Mouse (Mus musculus): Measurements from ENCODE around the gene Epb41l2. TPM values are rescaled to one million over a fixed set of nuclear protein-coding genes. Genes with fewer than 3 reads are reported as not detected.

The Epb41l2 gene
- polyA plus RNA-seq, 1 experiment from 2014 or later, result 33.8 TPM

- 68% methylated on average over 4 of the region's 4 CpGs for WGBS
- no peak overlapping the region for H3K27ac ChIP-seq
- H3K9me3 ChIP-seq, result no peaks in the 10 kb centered on the region
- no peaks in the 10 kb centered on the region for H3K27me3 ChIP-seq (ENCODE audit: insufficient read depth, poor library complexity, severe bottlenecking)
- no peak for DNase-seq (ENCODE audit: low spot score)
- peaks cover 10% of the 10 kb centered on the region; the same call in 1 of the 2 replicates for H3K36me3 ChIP-seq
- no peak overlapping the region for H3K4me3 ChIP-seq
- H3K4me1 ChIP-seq (replicated peaks), result peaks cover 10% of the 10 kb centered on the region; the same call in 1 of the 2 replicates
These were observed 89.1 kb downstream of the Epb41l2 start for GRCm38 (mm10) chr10:25448676-25449075.

- H3K27me3 ChIP-seq (ENCODE audit: insufficient read depth, poor library complexity, severe bottlenecking), result no peaks in the 10 kb centered on the region
- WGBS, result 54% methylated on average over 11 of the region's 11 CpGs
- no peak for DNase-seq (ENCODE audit: low spot score)
- peak overlapping the region; percentile 35 for H3K27ac ChIP-seq
- H3K4me3 ChIP-seq, result no peak overlapping the region
- H3K36me3 ChIP-seq, result peaks cover 3% of the 10 kb centered on the region; the same call in 1 of the 2 replicates
- peaks cover 10% of the 10 kb centered on the region; the same call in 1 of the 2 replicates for H3K4me1 ChIP-seq (replicated peaks)
- no peaks in the 10 kb centered on the region for H3K9me3 ChIP-seq
These were observed 89.9 kb downstream of the Epb41l2 start for GRCm38 (mm10) chr10:25449312-25450020.

- Histone ChIP-seq H3K27ac (no peak overlapping the region), H3K9me3 (no peaks in the 10 kb centered on the region), H3K4me3 (no peak overlapping the region), H3K27me3 (ENCODE audit: insufficient read depth, poor library complexity, severe bottlenecking) (no peaks in the 10 kb centered on the region), H3K36me3 (no peaks in the 10 kb centered on the region), H3K4me1 (replicated peaks) (peaks cover 11% of the 10 kb centered on the region; the same call in 1 of the 2 replicates)
- WGBS, result 80% methylated on average over 9 of the region's 9 CpGs
- DNase-seq (ENCODE audit: low spot score), result no peak
These were observed 93.6 kb downstream of the Epb41l2 start for GRCm38 (mm10) chr10:25453150-25453549.

GRCm38 (mm10) chr10:25453772-25454171 is 94.2 kb downstream of the Epb41l2 start:
- 94% methylated on average over 10 of the region's 10 CpGs for WGBS
- Histone ChIP-seq H3K27me3 (ENCODE audit: insufficient read depth, poor library complexity, severe bottlenecking) (no peaks in the 10 kb centered on the region), H3K9me3 (no peaks in the 10 kb centered on the region), H3K27ac (no peak overlapping the region), H3K36me3 (no peaks in the 10 kb centered on the region), H3K4me3 (no peak overlapping the region), H3K4me1 (replicated peaks) (peaks cover 11% of the 10 kb centered on the region; the same call in 1 of the 2 replicates)
- no peak for DNase-seq (ENCODE audit: low spot score)

GRCm38 (mm10) chr10:25457118-25457517 is 97.5 kb downstream of the Epb41l2 start:
- Histone ChIP-seq H3K4me1 (replicated peaks) (peaks cover 4% of the 10 kb centered on the region; the same call in 1 of the 2 replicates), H3K27me3 (ENCODE audit: insufficient read depth, poor library complexity, severe bottlenecking) (no peaks in the 10 kb centered on the region), H3K36me3 (no peaks in the 10 kb centered on the region), H3K9me3 (no peaks in the 10 kb centered on the region), H3K4me3 (no peak overlapping the region), H3K27ac (no peak overlapping the region)
- DNase-seq (ENCODE audit: low spot score), result no peak
- WGBS, result 86% methylated on average over 6 of the region's 6 CpGs

- H3K4me1 ChIP-seq (replicated peaks), result peaks cover 4% of the 10 kb centered on the region; the same call in 1 of the 2 replicates
- 87% methylated on average over 4 of the region's 4 CpGs for WGBS
- no peak overlapping the region for H3K4me3 ChIP-seq
- DNase-seq (ENCODE audit: low spot score), result no peak
- H3K27me3 ChIP-seq (ENCODE audit: insufficient read depth, poor library complexity, severe bottlenecking), result no peaks in the 10 kb centered on the region
- no peaks in the 10 kb centered on the region for H3K36me3 ChIP-seq
- no peak overlapping the region for H3K27ac ChIP-seq
- H3K9me3 ChIP-seq, result no peaks in the 10 kb centered on the region
These were observed 98.4 kb downstream of the Epb41l2 start for GRCm38 (mm10) chr10:25457996-25458395.

GRCm38 (mm10) chr10:25461832-25462231 is 102.2 kb downstream of the Epb41l2 start:
- no peaks in the 10 kb centered on the region for H3K36me3 ChIP-seq
- DNase-seq (ENCODE audit: low spot score), result no peak
- H3K27ac ChIP-seq, result no peak overlapping the region
- no peaks in the 10 kb centered on the region for H3K9me3 ChIP-seq
- H3K4me3 ChIP-seq, result no peak overlapping the region
- H3K27me3 ChIP-seq (ENCODE audit: insufficient read depth, poor library complexity, severe bottlenecking), result no peaks in the 10 kb centered on the region
- WGBS, result 79% methylated on average over 1 of the region's 1 CpGs
- no peaks in the 10 kb centered on the region; the same call in 1 of the 2 replicates for H3K4me1 ChIP-seq (replicated peaks)

- Histone ChIP-seq H3K36me3 (no peaks in the 10 kb centered on the region), H3K4me3 (no peak overlapping the region), H3K27ac (no peak overlapping the region), H3K27me3 (ENCODE audit: insufficient read depth, poor library complexity, severe bottlenecking) (no peaks in the 10 kb centered on the region), H3K4me1 (replicated peaks) (no peaks in the 10 kb centered on the region), H3K9me3 (no peaks in the 10 kb centered on the region)
- DNase-seq (ENCODE audit: low spot score), result no peak
- 85% methylated on average over 3 of the region's 3 CpGs for WGBS
These were observed 103.1 kb downstream of the Epb41l2 start for GRCm38 (mm10) chr10:25462669-25463068.

- Histone ChIP-seq H3K9me3 (no peaks in the 10 kb centered on the region), H3K36me3 (no peaks in the 10 kb centered on the region), H3K27me3 (ENCODE audit: insufficient read depth, poor library complexity, severe bottlenecking) (no peaks in the 10 kb centered on the region), H3K4me1 (replicated peaks) (no peaks in the 10 kb centered on the region), H3K27ac (no peak overlapping the region), H3K4me3 (no peak overlapping the region)
- WGBS, result 75% methylated on average over 2 of the region's 2 CpGs
- DNase-seq (ENCODE audit: low spot score), result no peak
These were observed 106.9 kb downstream of the Epb41l2 start for GRCm38 (mm10) chr10:25466493-25466892.

- no peak for DNase-seq (ENCODE audit: low spot score)
- Histone ChIP-seq H3K9me3 (no peaks in the 10 kb centered on the region), H3K27ac (no peak overlapping the region), H3K4me1 (replicated peaks) (no peaks in the 10 kb centered on the region), H3K4me3 (no peak overlapping the region), H3K36me3 (peaks cover 4% of the 10 kb centered on the region; the same call in 1 of the 2 replicates), H3K27me3 (ENCODE audit: insufficient read depth, poor library complexity, severe bottlenecking) (no peaks in the 10 kb centered on the region)
- whole genome bisulfite sequencing, result 86% methylated on average over 2 of the region's 2 CpGs
These were observed 112.3 kb downstream of the Epb41l2 start for GRCm38 (mm10) chr10:25471944-25472343.

GRCm38 (mm10) chr10:25479716-25480115 is 120.1 kb downstream of the Epb41l2 start:
- Histone ChIP-seq H3K4me1 (replicated peaks) (no peaks in the 10 kb centered on the region), H3K4me3 (no peak overlapping the region), H3K27ac (no peak overlapping the region), H3K27me3 (ENCODE audit: insufficient read depth, poor library complexity, severe bottlenecking) (no peaks in the 10 kb centered on the region), H3K36me3 (peaks cover 3% of the 10 kb centered on the region; the same call in 1 of the 2 replicates), H3K9me3 (no peaks in the 10 kb centered on the region)
- DNase-seq (ENCODE audit: low spot score), result no peak
- 91% methylated on average over 3 of the region's 3 CpGs for WGBS

GRCm38 (mm10) chr10:25482791-25483190 is 123.2 kb downstream of the Epb41l2 start:
- Histone ChIP-seq H3K4me3 (no peak overlapping the region), H3K27ac (no peak overlapping the region), H3K27me3 (ENCODE audit: insufficient read depth, poor library complexity, severe bottlenecking) (no peaks in the 10 kb centered on the region), H3K9me3 (no peaks in the 10 kb centered on the region), H3K36me3 (peaks cover 3% of the 10 kb centered on the region; the same call in 1 of the 2 replicates), H3K4me1 (replicated peaks) (no peaks in the 10 kb centered on the region)
- 84% methylated on average over 5 of the region's 5 CpGs for WGBS
- DNase-seq (ENCODE audit: low spot score), result no peak

- Histone ChIP-seq H3K27me3 (ENCODE audit: insufficient read depth, poor library complexity, severe bottlenecking) (no peaks in the 10 kb centered on the region), H3K4me1 (replicated peaks) (no peaks in the 10 kb centered on the region)
- WGBS, result 16% methylated on average over 1 of the region's 1 CpGs
These were observed 128.9 kb downstream of the Epb41l2 start for GRCm38 (mm10) chr10:25488456-25488855.

More at GRCm38 (mm10) chr10:25488456-25488855, 128.9 kb downstream of the Epb41l2 start:
- DNase-seq (ENCODE audit: low spot score), result peak; percentile 57
- H3K36me3 ChIP-seq, result no peaks in the 10 kb centered on the region
- H3K4me3 ChIP-seq, result no peak overlapping the region
- H3K27ac ChIP-seq, result no peak overlapping the region
- H3K9me3 ChIP-seq, result no peaks in the 10 kb centered on the region
